Mouse (Mus musculus): ENCODE results near the gene Rnf103. TPM values are rescaled to one million over a fixed set of nuclear protein-coding genes. Genes with fewer than 3 reads are reported as not detected.
"Not testable (repeated sequence)": the region's sequence is repeated elsewhere in the genome, so short reads cannot be mapped to it uniquely, and the experiment has no call there.

Rnf103 gene
- polyA plus RNA-seq, 1 experiment from 2014 or later, result 14.3 TPM

DNA sequence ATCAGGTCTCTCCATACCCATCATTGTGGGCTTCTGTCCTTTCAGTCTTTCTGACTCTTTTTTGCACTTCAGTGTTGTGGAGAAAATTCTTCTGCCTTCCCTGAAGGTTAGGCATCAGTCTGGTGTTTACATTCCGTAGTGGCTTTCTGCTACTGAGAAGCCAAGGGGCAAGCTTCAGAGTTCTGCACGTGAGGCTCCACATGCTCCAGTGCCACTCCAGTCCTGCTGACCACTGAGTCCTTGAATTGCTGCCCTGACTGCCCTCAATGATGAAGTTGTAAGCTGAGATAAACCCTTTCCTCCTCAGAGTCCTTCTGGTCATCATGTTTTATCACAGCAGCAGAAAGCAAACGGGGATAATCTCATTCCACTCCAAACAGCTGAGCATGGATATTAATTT, 24.4 kb upstream of the Rnf103 start:
- no peaks in the 10 kb centered on the region for H3K27me3 ChIP-seq (ENCODE audit: control insufficient read depth, insufficient read depth, low read length)
- no peak overlapping the region for H3K27ac ChIP-seq (ENCODE audit: low read depth, low read length)
- H3K36me3 ChIP-seq (ENCODE audit: control insufficient read depth, insufficient read depth, low read length), result no peaks in the 10 kb centered on the region
- H3K9me3 ChIP-seq (replicated peaks; ENCODE audit: control insufficient read depth, low read length), result no peaks in the 10 kb centered on the region
- H3K4me3 ChIP-seq (ENCODE audit: low read depth, low read length), result no peak overlapping the region
- ATAC-seq (replicated peaks; ENCODE audit: insufficient number of reproducible peaks, low FRiP score, low TSS enrichment), result no peak
- H3K9ac ChIP-seq (ENCODE audit: low read depth, low read length), result no peak overlapping the region
- no peak overlapping the region for H3K4me2 ChIP-seq
- no peaks in the 10 kb centered on the region for H3K4me1 ChIP-seq (ENCODE audit: control insufficient read depth, insufficient read depth, low read length)
- 42% methylated on average over 3 of the region's 3 CpGs for WGBS (ENCODE audit: insufficient replicate concordance)

DNA sequence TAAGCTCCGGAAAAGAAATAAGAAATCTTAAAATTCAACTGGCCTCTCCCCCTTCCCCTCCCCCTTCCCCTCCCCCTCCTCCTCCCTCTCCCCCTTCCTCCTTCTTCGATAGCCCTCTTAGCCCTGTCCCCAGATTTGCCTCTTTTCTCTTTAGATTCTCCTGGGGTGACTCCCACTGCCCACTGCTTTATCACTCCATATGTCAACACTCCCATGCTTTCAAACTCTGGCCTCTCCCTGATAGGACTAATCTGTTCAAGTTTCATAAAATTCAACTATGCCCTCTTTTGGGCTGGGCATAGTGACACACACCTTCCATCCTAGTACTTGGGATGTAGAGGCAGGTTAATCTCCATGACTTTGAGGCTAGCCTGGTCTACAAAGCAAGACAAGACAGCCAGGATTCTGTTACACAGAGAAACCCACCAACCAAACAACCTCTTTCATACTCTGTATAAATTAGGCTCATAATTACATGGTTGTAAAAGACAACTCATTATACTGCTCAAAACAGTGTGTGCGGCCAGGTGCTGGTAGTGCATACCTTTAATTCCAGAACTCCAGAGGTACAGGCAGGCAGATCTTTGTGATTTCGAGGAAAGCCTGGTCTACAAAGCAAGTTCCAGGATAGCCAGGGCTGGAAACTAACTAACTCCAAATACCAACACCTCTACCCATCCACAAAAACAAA, 21.7 kb upstream of the Rnf103 start:
- H3K36me3 ChIP-seq (ENCODE audit: control insufficient read depth, insufficient read depth, low read length), result no peaks in the 10 kb centered on the region
- H3K9ac ChIP-seq (ENCODE audit: low read depth, low read length), result no peak overlapping the region
- H3K27ac ChIP-seq (ENCODE audit: low read depth, low read length), result no peak overlapping the region
- H3K4me1 ChIP-seq (ENCODE audit: control insufficient read depth, insufficient read depth, low read length), result no peaks in the 10 kb centered on the region
- ATAC-seq (replicated peaks; ENCODE audit: insufficient number of reproducible peaks, low FRiP score, low TSS enrichment), result no peak
- no peaks in the 10 kb centered on the region for H3K27me3 ChIP-seq (ENCODE audit: control insufficient read depth, insufficient read depth, low read length)
- WGBS (ENCODE audit: insufficient replicate concordance), result 68% methylated on average over 4 of the region's 4 CpGs
- H3K4me3 ChIP-seq (ENCODE audit: low read depth, low read length), result no peak overlapping the region
- no peak overlapping the region for H3K4me2 ChIP-seq
- no peaks in the 10 kb centered on the region for H3K9me3 ChIP-seq (replicated peaks; ENCODE audit: control insufficient read depth, low read length)

GRCm38 (mm10) chr6:71472786-71473185, 20.9 kb upstream of the Rnf103 start:
- no peak overlapping the region for H3K4me2 ChIP-seq
- no peak for ATAC-seq (replicated peaks; ENCODE audit: insufficient number of reproducible peaks, low FRiP score, low TSS enrichment)
- WGBS (ENCODE audit: insufficient replicate concordance), result 45% methylated on average over 1 of the region's 1 CpGs
- no peaks in the 10 kb centered on the region for H3K4me1 ChIP-seq (ENCODE audit: control insufficient read depth, insufficient read depth, low read length)
- H3K9me3 ChIP-seq (replicated peaks; ENCODE audit: control insufficient read depth, low read length), result no peaks in the 10 kb centered on the region
- H3K27me3 ChIP-seq (ENCODE audit: control insufficient read depth, insufficient read depth, low read length), result no peaks in the 10 kb centered on the region
- no peak overlapping the region for H3K27ac ChIP-seq (ENCODE audit: low read depth, low read length)
- H3K4me3 ChIP-seq (ENCODE audit: low read depth, low read length), result no peak overlapping the region
- H3K36me3 ChIP-seq (ENCODE audit: control insufficient read depth, insufficient read depth, low read length), result no peaks in the 10 kb centered on the region
- no peak overlapping the region for H3K9ac ChIP-seq (ENCODE audit: low read depth, low read length)

GRCm38 (mm10) chr6:71475604-71476003, 18.1 kb upstream of the Rnf103 start:
- H3K27me3 ChIP-seq (ENCODE audit: control insufficient read depth, insufficient read depth, low read length), result no peaks in the 10 kb centered on the region
- no peak overlapping the region for H3K9ac ChIP-seq (ENCODE audit: low read depth, low read length)
- 83% methylated on average over 3 of the region's 3 CpGs for WGBS (ENCODE audit: insufficient replicate concordance)
- H3K4me3 ChIP-seq (ENCODE audit: low read depth, low read length), result no peak overlapping the region
- no peaks in the 10 kb centered on the region for H3K36me3 ChIP-seq (ENCODE audit: control insufficient read depth, insufficient read depth, low read length)
- no peak overlapping the region for H3K27ac ChIP-seq (ENCODE audit: low read depth, low read length)
- H3K9me3 ChIP-seq (replicated peaks; ENCODE audit: control insufficient read depth, low read length), result no peaks in the 10 kb centered on the region
- H3K4me1 ChIP-seq (ENCODE audit: control insufficient read depth, insufficient read depth, low read length), result no peaks in the 10 kb centered on the region
- no peak overlapping the region for H3K4me2 ChIP-seq
- no peak for ATAC-seq (replicated peaks; ENCODE audit: insufficient number of reproducible peaks, low FRiP score, low TSS enrichment)

- H3K27me3 ChIP-seq (ENCODE audit: control insufficient read depth, insufficient read depth, low read length), result no peaks in the 10 kb centered on the region
- no peak overlapping the region for H3K9ac ChIP-seq (ENCODE audit: low read depth, low read length)
- no peak overlapping the region for H3K27ac ChIP-seq (ENCODE audit: low read depth, low read length)
- H3K4me2 ChIP-seq, result no peak overlapping the region
- H3K9me3 ChIP-seq (replicated peaks; ENCODE audit: control insufficient read depth, low read length), result no peaks in the 10 kb centered on the region
- no peak for ATAC-seq (replicated peaks; ENCODE audit: insufficient number of reproducible peaks, low FRiP score, low TSS enrichment)
- no peak overlapping the region for H3K4me3 ChIP-seq (ENCODE audit: low read depth, low read length)
- no peaks in the 10 kb centered on the region for H3K4me1 ChIP-seq (ENCODE audit: control insufficient read depth, insufficient read depth, low read length)
- WGBS (ENCODE audit: insufficient replicate concordance), result 67% methylated on average over 5 of the region's 5 CpGs
- no peaks in the 10 kb centered on the region for H3K36me3 ChIP-seq (ENCODE audit: control insufficient read depth, insufficient read depth, low read length)
Observed at GRCm38 (mm10) chr6:71476783-71477182, 16.9 kb upstream of the Rnf103 start.

DNA sequence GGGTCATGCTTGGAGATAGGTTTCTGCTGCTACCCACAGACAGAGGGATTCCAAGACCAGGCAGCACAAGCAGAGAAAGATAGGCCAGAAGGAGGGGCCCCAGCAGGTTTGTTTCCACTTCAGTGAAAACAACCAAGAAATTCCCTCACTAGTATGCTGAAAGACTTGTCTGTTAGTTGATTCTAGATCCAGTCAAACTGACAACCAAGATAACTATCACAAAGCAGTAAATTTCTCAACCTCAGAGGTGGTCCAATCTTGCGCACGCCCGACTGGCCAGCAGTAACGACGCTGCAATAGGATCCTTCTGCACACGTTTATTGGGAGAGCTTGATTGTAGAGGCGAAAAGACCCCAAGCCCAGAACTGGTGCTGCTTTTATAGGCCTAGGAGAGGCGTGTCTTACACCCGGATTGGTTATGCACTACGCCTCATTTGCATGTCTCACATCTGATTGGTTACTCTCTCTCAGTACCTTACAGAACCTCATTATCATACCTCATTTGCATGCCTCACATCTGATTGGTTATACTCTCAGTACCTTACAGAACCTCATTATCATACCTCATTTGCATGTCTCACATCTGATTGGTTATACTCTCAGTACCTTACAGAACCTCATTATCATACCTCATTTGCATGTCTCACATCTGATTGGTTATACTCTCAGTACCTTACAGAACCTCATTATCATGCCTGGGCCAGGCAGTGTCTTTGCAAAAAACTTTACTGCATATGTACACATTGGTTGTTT, 14.7 kb upstream of the Rnf103 start:
- not testable (repeated sequence) for H3K27me3 ChIP-seq (ENCODE audit: control insufficient read depth, insufficient read depth, low read length); H3K4me1 ChIP-seq (ENCODE audit: control insufficient read depth, insufficient read depth, low read length); H3K36me3 ChIP-seq (ENCODE audit: control insufficient read depth, insufficient read depth, low read length); H3K9me3 ChIP-seq (replicated peaks; ENCODE audit: control insufficient read depth, low read length); H3K4me2 ChIP-seq; H3K4me3 ChIP-seq (ENCODE audit: low read depth, low read length); ATAC-seq (replicated peaks; ENCODE audit: insufficient number of reproducible peaks, low FRiP score, low TSS enrichment); H3K27ac ChIP-seq (ENCODE audit: low read depth, low read length); H3K9ac ChIP-seq (ENCODE audit: low read depth, low read length)
- WGBS (ENCODE audit: insufficient replicate concordance), result 96% methylated on average over 9 of the region's 10 CpGs

DNA sequence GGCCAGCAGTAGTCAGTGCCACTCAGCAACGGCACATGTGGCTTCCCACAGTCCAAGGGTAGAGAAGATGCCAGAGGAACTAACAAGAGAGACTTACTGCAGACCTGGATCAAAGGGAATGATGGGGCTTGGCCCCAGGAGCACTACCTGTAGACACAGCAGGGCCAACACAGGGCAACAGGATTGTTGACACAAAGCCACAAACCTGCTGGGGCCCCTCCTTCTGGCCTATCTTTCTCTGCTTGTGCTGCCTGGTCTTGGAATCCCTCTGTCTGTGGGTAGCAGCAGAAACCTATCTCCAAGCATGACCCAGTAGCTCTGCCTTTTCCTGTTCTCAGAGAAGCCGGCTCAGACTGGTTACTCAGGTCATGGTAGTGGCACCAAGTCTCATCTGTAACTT, 14.1 kb upstream of the Rnf103 start:
- not testable (repeated sequence) for H3K9ac ChIP-seq (ENCODE audit: low read depth, low read length); ATAC-seq (replicated peaks; ENCODE audit: insufficient number of reproducible peaks, low FRiP score, low TSS enrichment); H3K4me2 ChIP-seq; H3K4me1 ChIP-seq (ENCODE audit: control insufficient read depth, insufficient read depth, low read length); H3K9me3 ChIP-seq (replicated peaks; ENCODE audit: control insufficient read depth, low read length); H3K4me3 ChIP-seq (ENCODE audit: low read depth, low read length); H3K36me3 ChIP-seq (ENCODE audit: control insufficient read depth, insufficient read depth, low read length); H3K27ac ChIP-seq (ENCODE audit: low read depth, low read length); H3K27me3 ChIP-seq (ENCODE audit: control insufficient read depth, insufficient read depth, low read length)
- 91% methylated on average over 2 of the region's 2 CpGs for WGBS (ENCODE audit: insufficient replicate concordance)

DNA sequence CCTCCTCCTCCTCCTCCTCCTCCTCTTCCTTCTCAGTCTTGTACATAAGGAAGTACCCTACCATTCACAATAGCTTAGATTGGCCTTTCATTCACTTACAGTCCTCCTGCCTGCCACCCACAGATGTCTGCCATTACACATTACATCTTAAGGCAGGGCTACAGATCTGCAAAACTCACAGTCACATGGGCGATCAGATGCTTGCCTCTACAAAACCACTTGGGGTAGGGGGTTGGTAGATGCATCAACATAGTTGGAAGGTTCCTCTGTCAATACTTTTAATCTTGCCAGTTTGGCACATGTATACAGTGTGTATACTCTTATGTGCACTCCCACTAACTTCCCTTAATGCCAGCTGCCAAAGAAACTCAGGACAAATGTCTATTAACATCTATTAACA, 13.6 kb upstream of the Rnf103 start:
- no peak for ATAC-seq (replicated peaks; ENCODE audit: insufficient number of reproducible peaks, low FRiP score, low TSS enrichment)
- no peak overlapping the region for H3K4me2 ChIP-seq
- no peaks in the 10 kb centered on the region for H3K4me1 ChIP-seq (ENCODE audit: control insufficient read depth, insufficient read depth, low read length)
- H3K36me3 ChIP-seq (ENCODE audit: control insufficient read depth, insufficient read depth, low read length), result no peaks in the 10 kb centered on the region
- no peak overlapping the region for H3K27ac ChIP-seq (ENCODE audit: low read depth, low read length)
- WGBS (ENCODE audit: insufficient replicate concordance), result 86% methylated on average over 1 of the region's 1 CpGs
- H3K27me3 ChIP-seq (ENCODE audit: control insufficient read depth, insufficient read depth, low read length), result no peaks in the 10 kb centered on the region
- H3K4me3 ChIP-seq (ENCODE audit: low read depth, low read length), result no peak overlapping the region
- no peaks in the 10 kb centered on the region for H3K9me3 ChIP-seq (replicated peaks; ENCODE audit: control insufficient read depth, low read length)
- no peak overlapping the region for H3K9ac ChIP-seq (ENCODE audit: low read depth, low read length)

GRCm38 (mm10) chr6:71481136-71481535, 12.6 kb upstream of the Rnf103 start:
- no peaks in the 10 kb centered on the region for H3K4me1 ChIP-seq (ENCODE audit: control insufficient read depth, insufficient read depth, low read length)
- ATAC-seq (replicated peaks; ENCODE audit: insufficient number of reproducible peaks, low FRiP score, low TSS enrichment), result no peak
- H3K27ac ChIP-seq (ENCODE audit: low read depth, low read length), result no peak overlapping the region
- H3K27me3 ChIP-seq (ENCODE audit: control insufficient read depth, insufficient read depth, low read length), result no peaks in the 10 kb centered on the region
- H3K4me3 ChIP-seq (ENCODE audit: low read depth, low read length), result no peak overlapping the region
- 71% methylated on average over 7 of the region's 7 CpGs for WGBS (ENCODE audit: insufficient replicate concordance)
- no peaks in the 10 kb centered on the region for H3K36me3 ChIP-seq (ENCODE audit: control insufficient read depth, insufficient read depth, low read length)
- H3K9ac ChIP-seq (ENCODE audit: low read depth, low read length), result no peak overlapping the region
- no peaks in the 10 kb centered on the region for H3K9me3 ChIP-seq (replicated peaks; ENCODE audit: control insufficient read depth, low read length)
- H3K4me2 ChIP-seq, result no peak overlapping the region

Data from heart, embryonic 11.5 days (tissue).